Mouse (Mus musculus): ENCODE measurements around the gene Gpr137.

Gpr137 gene

GRCm38 (mm10) chr19:6941372-6942248 lies 670 bp downstream of the Gpr137 start, which contains the start of gene Bad:
Gene Bad (plus strand): TSS chr19:6941861.
- DNase-seq (ENCODE audit: low read depth) = peak; percentile 97

DNA sequence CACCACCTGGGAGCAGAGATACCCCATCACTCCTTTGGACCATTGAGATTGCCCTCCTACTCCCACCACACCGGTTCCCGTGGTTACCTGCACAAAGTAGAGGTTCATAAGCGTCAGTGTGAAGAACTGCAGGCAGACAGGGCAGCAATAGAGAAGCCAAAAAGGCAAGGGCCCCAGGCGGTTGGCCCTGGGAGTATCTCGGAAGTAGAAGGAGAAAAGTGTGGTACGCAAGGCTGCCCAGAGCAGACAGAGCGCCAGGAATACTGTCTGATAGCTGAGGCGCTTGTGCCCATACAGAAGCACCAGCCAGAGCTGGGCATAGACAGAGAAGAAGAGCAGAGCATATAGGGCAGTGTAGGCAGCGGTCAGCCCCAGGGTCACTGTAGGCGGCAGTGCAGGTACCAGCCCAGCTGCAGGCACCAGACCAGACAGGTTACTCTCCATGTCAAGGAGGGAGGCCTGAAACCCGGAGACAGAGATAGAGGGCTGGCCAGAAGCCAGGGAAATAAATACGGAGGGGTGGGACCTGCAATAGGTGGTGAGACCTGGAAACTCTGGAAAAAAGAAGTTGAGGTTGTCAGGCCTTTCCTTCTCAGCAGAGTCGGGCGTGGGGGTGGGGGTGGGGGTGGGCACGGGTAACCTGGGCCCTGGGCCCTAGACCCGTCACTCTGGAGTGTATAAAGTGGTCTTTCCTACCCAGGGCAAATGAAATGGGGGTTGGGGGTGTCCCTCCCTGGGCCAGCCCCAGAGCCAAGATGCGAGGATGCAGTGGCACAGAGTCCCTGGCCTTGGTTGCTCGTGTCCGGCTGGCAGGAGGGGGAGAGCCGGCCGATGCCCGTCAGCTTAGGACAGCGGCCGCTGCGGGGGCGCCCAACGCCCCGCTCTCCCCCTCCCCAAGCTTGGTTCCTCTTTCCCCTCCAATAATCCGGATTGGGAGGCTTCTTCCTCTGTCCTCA lies 1.6 kb downstream of the Gpr137 start:
- DNase-seq (ENCODE audit: low read depth) = no peak

DNA sequence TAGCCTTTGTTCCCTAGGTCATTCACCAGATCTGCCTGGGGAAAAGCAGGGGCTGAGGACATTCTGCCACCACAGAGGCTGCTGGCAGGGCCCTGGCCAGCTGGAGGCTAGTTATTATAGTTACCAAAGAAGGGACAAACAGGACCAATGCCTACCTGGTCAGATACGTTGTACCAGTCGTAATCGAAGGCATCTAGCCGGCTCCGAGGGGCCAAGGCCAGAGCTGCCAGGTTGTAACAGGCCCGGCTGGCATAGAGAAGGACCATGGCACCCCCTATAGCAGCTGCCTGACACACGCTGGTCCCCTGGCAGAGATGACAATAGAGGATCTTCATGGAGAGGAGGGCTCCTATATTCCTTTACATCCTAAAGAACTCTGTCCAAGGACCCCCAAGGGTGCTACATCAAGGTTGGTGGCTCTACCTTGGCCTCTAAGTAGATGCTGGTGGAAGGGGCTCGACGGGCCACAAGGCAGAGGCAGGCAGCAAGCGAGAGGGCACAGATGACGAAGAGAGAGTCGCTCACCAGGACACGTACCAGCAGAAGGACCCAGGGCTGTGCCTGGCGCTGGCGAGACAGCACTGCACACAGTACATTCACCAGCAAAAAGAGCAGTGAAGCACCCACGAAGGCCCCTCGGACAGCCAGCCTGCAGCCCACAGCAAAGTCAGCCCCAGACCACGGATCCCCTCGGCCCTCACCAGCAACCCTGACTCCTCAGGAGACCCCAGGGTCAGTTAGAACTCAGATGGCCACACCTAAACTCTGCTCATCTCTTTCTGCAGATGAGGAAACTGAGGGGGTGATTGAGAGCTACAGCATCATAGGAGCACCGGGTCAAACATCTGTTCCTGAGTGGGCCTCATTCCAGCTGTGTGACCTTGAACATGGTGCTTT lies 2.9 kb downstream of the Gpr137 start:
- DNase-seq (ENCODE audit: low read depth) = no peak

DNA sequence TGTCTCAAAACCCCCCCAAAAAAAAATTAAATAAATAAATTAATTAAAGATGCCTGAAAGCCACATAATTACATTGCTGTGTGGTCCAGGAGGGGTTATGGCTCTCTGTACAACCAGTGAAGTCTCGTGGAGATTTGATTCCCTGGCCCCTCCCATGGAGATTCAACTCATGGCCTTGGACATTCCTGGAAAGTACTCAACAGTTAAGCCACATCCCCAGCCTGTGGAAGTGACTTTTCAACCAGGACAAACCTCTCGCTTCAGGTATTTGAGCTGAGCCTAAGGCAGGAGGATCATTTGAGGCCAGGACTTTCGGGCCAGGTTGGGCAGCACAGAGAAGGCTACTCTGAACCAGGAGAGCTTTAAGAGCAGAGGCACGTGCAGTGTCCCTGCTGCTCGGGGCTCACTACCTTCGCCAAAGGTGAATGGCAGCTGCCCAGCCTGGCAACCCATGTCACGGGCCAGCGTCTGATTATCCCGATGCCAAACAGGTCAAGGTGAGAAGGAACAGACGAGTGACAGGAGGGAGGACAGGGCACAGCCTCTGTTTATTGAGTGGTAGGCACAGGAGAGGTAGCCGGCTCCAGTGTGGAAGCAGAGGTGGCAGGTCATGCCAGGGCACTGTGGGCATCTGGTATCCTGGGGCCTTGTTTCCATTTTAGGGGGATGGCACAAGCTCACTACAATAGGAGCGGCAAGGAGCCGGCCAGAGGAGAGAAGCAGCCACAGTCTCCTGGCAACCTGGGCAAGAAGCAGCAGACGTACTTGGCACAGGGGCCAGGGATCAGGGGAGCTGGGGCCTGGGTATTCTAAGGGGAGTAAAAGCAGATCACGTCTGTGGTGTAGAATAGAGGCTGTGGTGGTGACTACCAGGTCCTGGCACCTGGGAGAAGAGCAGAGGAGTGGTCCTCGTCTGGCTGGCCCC lies 4.5 kb downstream of the Gpr137 start:
- DNase-seq (ENCODE audit: low read depth) = no peak

DNA sequence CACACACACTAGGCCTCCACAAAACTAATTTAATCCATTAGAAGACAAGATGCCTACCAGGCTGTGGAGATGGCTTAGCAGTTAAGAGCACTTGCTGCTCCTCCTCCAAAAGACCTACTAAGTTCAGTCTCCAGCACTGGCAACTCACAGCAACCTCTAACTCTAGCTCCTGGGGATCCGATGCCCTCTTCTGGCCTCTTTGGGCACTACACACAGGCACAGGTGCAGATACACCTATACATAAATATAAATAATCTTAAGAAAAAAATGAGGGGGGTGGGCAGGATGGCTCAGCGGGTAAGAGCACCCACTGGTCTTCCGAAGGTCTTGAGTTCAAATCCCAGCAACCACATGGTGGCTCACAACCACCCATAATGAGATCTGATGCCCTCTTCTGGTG lies 6.0 kb downstream of the Gpr137 start:
- peak; percentile 58 for DNase-seq (ENCODE audit: low read depth)

- DNase-seq (ENCODE audit: low read depth) = no peak
These were observed 7.9 kb downstream of the Gpr137 start, which contains the start of gene Kcnk4 for GRCm38 (mm10) chr19:6934195-6934977. Gene Kcnk4 (minus strand): TSS chr19:6934515.

- DNase-seq (ENCODE audit: low read depth) = no peak
These were observed 8.7 kb downstream of the Gpr137 start for GRCm38 (mm10) chr19:6933436-6934194.

DNA sequence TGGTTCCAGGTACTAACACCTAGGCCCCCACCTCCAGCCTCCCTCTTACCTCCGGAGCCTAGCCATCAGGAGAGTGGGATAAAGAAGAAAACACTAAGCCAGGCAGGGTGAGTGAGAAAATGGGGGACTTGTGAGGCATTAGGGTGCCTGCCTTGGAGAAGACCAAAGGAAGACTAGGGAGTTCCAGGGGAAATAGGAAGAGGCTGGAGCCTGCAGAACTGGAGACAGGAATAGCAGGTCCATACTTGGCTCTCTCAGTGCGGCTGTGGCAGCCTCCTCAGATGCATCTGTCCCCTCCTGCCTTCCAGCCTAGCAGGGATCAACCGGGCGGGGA lies 9.2 kb downstream of the Gpr137 start:
- DNase-seq (ENCODE audit: low read depth) = no peak

GRCm38 (mm10) chr19:6932018-6932417 lies 10.3 kb downstream of the Gpr137 start:
- DNase-seq (ENCODE audit: low read depth) = no peak

- DNase-seq (ENCODE audit: low read depth) = no peak
These were observed 11.3 kb downstream of the Gpr137 start for GRCm38 (mm10) chr19:6931002-6931401.

GRCm38 (mm10) chr19:6928080-6928479 lies 14.2 kb downstream of the Gpr137 start:
- DNase-seq (ENCODE audit: low read depth) = no peak

GRCm38 (mm10) chr19:6926559-6927255 lies 15.6 kb downstream of the Gpr137 start:
- DNase-seq (ENCODE audit: low read depth) = peak; percentile 64

- DNase-seq (ENCODE audit: low read depth) = no peak
These were observed 16.5 kb downstream of the Gpr137 start for GRCm38 (mm10) chr19:6925611-6926329.

GRCm38 (mm10) chr19:6925307-6925573 lies 17.0 kb downstream of the Gpr137 start, which contains the start of gene Catsperz:
Gene Catsperz (minus strand): TSS chr19:6925380.
- peak; percentile 35 for DNase-seq (ENCODE audit: low read depth)

- DNase-seq (ENCODE audit: low read depth) = peak; percentile 88
These were observed 17.6 kb downstream of the Gpr137 start for GRCm38 (mm10) chr19:6924461-6925306.

DNA sequence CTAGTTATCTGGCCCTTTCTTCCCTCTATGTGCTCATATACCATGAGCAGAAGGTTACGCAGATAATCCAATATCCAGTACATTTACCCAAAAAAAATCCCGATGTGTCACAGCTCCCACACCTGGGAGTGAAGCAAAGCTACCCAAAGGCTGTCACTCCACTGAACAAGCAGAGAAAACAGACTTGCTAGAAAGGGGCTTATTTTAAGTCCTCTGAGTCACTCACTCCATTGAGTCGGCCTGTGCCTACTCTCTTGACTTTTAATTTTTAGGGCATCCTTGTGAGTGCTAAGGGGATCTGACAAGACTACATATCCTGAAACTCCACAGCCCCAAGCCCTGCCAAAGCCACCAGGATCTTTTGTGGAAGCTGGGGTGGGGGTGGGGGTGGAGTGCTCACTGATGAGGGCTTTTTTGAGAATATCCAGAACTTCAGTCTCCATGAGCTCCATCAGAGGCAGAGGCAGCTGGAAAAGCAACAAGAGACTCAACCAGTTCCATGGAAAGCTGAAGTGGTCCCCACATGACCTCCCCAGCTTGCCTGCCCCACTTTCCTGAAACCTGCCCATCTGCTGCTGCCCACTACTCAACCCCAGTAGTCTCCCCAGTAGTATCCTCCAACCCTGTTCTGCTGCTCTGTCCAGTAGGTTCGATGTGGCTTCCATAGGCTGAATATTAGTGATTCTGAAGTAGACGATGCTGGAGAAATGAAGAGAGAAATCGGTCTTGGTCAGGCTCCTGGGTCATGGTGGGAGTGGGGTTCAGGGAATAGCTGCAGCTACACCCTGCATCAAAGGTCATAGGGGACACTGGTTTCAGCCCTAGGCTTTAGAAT lies 19.2 kb downstream of the Gpr137 start:
- no peak for DNase-seq (ENCODE audit: low read depth)

Measured in naive thymus-derived CD4-positive, alpha-beta T cell, adult 2 months (primary cell).